Mouse (Mus musculus): ENCODE results near the gene Orc3. TPM values are rescaled to one million over a fixed set of nuclear protein-coding genes. Genes with fewer than 3 reads are reported as not detected.

Gene Orc3
- total RNA-seq (2012; rRNA removed), result 72.9 and 73.9 TPM in 2 replicates

- no peak for TF ChIP-seq ZNF384 (IDR thresholded peaks at IDR 0.05; ENCODE audit: low read depth, low read length)
- TF ChIP-seq HCFC1 (IDR thresholded peaks at IDR 0.05; ENCODE audit: borderline replicate concordance, insufficient read depth, low read length), result peak; percentile 71; the same call in 1 of the 2 replicates
- no peak for TF ChIP-seq ZC3H11A (IDR thresholded peaks at IDR 0.05; ENCODE audit: borderline replicate concordance, low read depth, low read length)
- no peak for TF ChIP-seq MAFK (IDR thresholded peaks at IDR 0.05; ENCODE audit: insufficient read depth, low read depth, low read length)
- no peak for TF ChIP-seq CHD2 (IDR thresholded peaks at IDR 0.05; ENCODE audit: low read depth, low read length)
- Histone ChIP-seq H3K4me3 (ENCODE audit: insufficient read depth in 1 of 2, low read depth in 1 of 2, low read length in 2 of 2, poor library complexity in 1 of 2, severe bottlenecking in 1 of 2) (peak within 1 kb of the TSS; percentile 91 to 96), H3K4me1 (ENCODE audit: control insufficient read depth in 2 of 2, insufficient read depth in 2 of 2, low read length in 2 of 2, poor library complexity in 1 of 2) (peaks cover 0 to 2% of the 10 kb centered on the region in 2 experiments; a peak in 1 of 4 replicates), H3K9ac (ENCODE audit: insufficient read depth, low read depth, low read length, poor library complexity, severe bottlenecking) (peak within 1 kb of the TSS; percentile 98), H3K36me3 (ENCODE audit: control insufficient read depth, insufficient read depth, low read length, poor library complexity, severe bottlenecking) (peaks cover under 1% of the 10 kb centered on the region), H3K9me3 (ENCODE audit: control insufficient read depth, insufficient read depth, low read depth, low read length) (no peaks in the 10 kb centered on the region), H3K27ac (ENCODE audit: insufficient read depth, low read depth, low read length, poor library complexity, severe bottlenecking) (peak within 1 kb of the TSS; percentile 62; the same call in 1 of the 2 replicates)
- DNase-seq (ENCODE audit: low read depth, low spot score), result peak; percentile 79
- in situ Hi-C loops (cut with MboI; ENCODE audit: low sequenced_read_pairs in 2 of 2, unreplicated experiment in 2 of 2), result no loop called here
These were observed at the start of gene Orc3, which contains the start of gene Rars2 for GRCm38 (mm10) chr4:34614630-34615094. Gene Orc3, minus strand, starts transcription at chr4:34614944. Gene Rars2, plus strand, starts transcription at chr4:34614957.

DNA sequence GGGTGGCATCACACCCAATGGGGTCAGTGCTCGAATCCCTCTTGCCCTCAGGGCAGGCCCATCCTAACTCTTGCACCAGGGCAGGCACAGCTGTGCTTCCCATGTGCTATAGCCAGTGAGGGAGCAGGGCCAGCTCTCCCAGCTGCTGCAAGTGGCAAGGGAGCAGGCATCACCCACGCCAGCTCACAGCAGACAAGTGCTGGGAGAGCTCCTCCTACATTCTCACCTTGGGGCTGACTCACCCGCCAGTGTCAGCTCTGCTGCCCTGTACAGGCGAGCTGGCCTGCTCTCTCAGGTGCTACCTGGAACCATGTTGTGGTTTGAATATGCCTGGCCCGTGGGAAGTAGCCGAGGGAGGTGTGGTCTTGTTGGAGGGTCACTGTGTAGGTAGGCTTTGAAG lies 47.2 kb upstream of the Orc3 start:
- Histone ChIP-seq H3K9ac (ENCODE audit: insufficient read depth, low read depth, low read length, poor library complexity, severe bottlenecking) (no peak overlapping the region), H3K9me3 (ENCODE audit: control insufficient read depth, insufficient read depth, low read depth, low read length) (no peaks in the 10 kb centered on the region), H3K27ac (ENCODE audit: insufficient read depth, low read depth, low read length, poor library complexity, severe bottlenecking) (no peak overlapping the region), H3K4me3 (ENCODE audit: insufficient read depth in 1 of 2, low read depth in 1 of 2, low read length in 2 of 2, poor library complexity in 1 of 2, severe bottlenecking in 1 of 2) (no peak overlapping the region), H3K4me1 (ENCODE audit: control insufficient read depth in 2 of 2, insufficient read depth in 2 of 2, low read length in 2 of 2, poor library complexity in 1 of 2) (no peaks in the 10 kb centered on the region), H3K36me3 (ENCODE audit: control insufficient read depth, insufficient read depth, low read length, poor library complexity, severe bottlenecking) (peaks cover 31% of the 10 kb centered on the region)
- no peak for TF ChIP-seq HCFC1 (IDR thresholded peaks at IDR 0.05; ENCODE audit: borderline replicate concordance, insufficient read depth, low read length)
- TF ChIP-seq CHD2 (IDR thresholded peaks at IDR 0.05; ENCODE audit: low read depth, low read length), result no peak
- TF ChIP-seq ZNF384 (IDR thresholded peaks at IDR 0.05; ENCODE audit: low read depth, low read length), result no peak
- TF ChIP-seq ZC3H11A (IDR thresholded peaks at IDR 0.05; ENCODE audit: borderline replicate concordance, low read depth, low read length), result no peak
- TF ChIP-seq MAFK (IDR thresholded peaks at IDR 0.05; ENCODE audit: insufficient read depth, low read depth, low read length), result no peak
- in situ Hi-C loops (cut with MboI; ENCODE audit: low sequenced_read_pairs in 2 of 2, unreplicated experiment in 2 of 2), result no loop called here
- DNase-seq (ENCODE audit: low read depth, low spot score), result no peak

DNA sequence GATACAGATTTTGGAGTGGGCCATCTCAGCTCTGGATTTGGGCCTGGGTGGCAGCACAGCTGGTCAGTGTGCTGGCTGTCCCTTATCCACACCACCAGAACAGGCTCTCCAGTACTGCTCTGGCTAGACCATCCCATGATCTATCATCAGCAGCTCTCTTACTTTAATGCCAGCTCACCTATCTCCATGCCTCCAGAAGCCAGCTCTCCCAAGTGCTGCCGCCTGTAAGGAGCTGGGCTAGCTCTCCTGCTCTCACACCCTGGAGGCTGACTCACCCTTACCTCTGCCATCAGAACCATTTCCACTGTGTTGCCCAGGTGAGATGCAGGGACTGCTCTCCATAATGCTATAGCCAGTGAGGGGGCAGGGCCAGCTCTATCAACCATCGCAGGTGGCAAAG lies 46.8 kb upstream of the Orc3 start:
- H3K36me3 ChIP-seq (ENCODE audit: control insufficient read depth, insufficient read depth, low read length, poor library complexity, severe bottlenecking), result peaks cover 29% of the 10 kb centered on the region
- no peak overlapping the region for H3K9ac ChIP-seq (ENCODE audit: insufficient read depth, low read depth, low read length, poor library complexity, severe bottlenecking)
- H3K9me3 ChIP-seq (ENCODE audit: control insufficient read depth, insufficient read depth, low read depth, low read length), result no peaks in the 10 kb centered on the region
- no peak overlapping the region for H3K27ac ChIP-seq (ENCODE audit: insufficient read depth, low read depth, low read length, poor library complexity, severe bottlenecking)
- DNase-seq (ENCODE audit: low read depth, low spot score), result no peak
- no peak overlapping the region for H3K4me3 ChIP-seq (ENCODE audit: insufficient read depth in 1 of 2, low read depth in 1 of 2, low read length in 2 of 2, poor library complexity in 1 of 2, severe bottlenecking in 1 of 2)
- no peaks in the 10 kb centered on the region for H3K4me1 ChIP-seq (ENCODE audit: control insufficient read depth in 2 of 2, insufficient read depth in 2 of 2, low read length in 2 of 2, poor library complexity in 1 of 2)
- no peak for TF ChIP-seq CHD2 (IDR thresholded peaks at IDR 0.05; ENCODE audit: low read depth, low read length)
- no peak for TF ChIP-seq HCFC1 (IDR thresholded peaks at IDR 0.05; ENCODE audit: borderline replicate concordance, insufficient read depth, low read length)
- TF ChIP-seq ZNF384 (IDR thresholded peaks at IDR 0.05; ENCODE audit: low read depth, low read length), result no peak
- TF ChIP-seq ZC3H11A (IDR thresholded peaks at IDR 0.05; ENCODE audit: borderline replicate concordance, low read depth, low read length), result no peak
- no peak for TF ChIP-seq MAFK (IDR thresholded peaks at IDR 0.05; ENCODE audit: insufficient read depth, low read depth, low read length)
- in situ Hi-C loops (cut with MboI; ENCODE audit: low sequenced_read_pairs in 2 of 2, unreplicated experiment in 2 of 2), result no loop called here

- TF ChIP-seq MAFK (IDR thresholded peaks at IDR 0.05; ENCODE audit: insufficient read depth, low read depth, low read length) (no peak), HCFC1 (IDR thresholded peaks at IDR 0.05; ENCODE audit: borderline replicate concordance, insufficient read depth, low read length) (no peak), ZC3H11A (IDR thresholded peaks at IDR 0.05; ENCODE audit: borderline replicate concordance, low read depth, low read length) (no peak), ZNF384 (IDR thresholded peaks at IDR 0.05; ENCODE audit: low read depth, low read length) (no peak), CHD2 (IDR thresholded peaks at IDR 0.05; ENCODE audit: low read depth, low read length) (no peak)
- H3K36me3 ChIP-seq (ENCODE audit: control insufficient read depth, insufficient read depth, low read length, poor library complexity, severe bottlenecking), result peaks cover 27% of the 10 kb centered on the region
- H3K4me1 ChIP-seq (ENCODE audit: control insufficient read depth in 2 of 2, insufficient read depth in 2 of 2, low read length in 2 of 2, poor library complexity in 1 of 2), result no peaks in the 10 kb centered on the region
- no peak overlapping the region for H3K9ac ChIP-seq (ENCODE audit: insufficient read depth, low read depth, low read length, poor library complexity, severe bottlenecking)
- H3K4me3 ChIP-seq (ENCODE audit: insufficient read depth in 1 of 2, low read depth in 1 of 2, low read length in 2 of 2, poor library complexity in 1 of 2, severe bottlenecking in 1 of 2), result no peak overlapping the region
- in situ Hi-C loops (cut with MboI; ENCODE audit: low sequenced_read_pairs in 2 of 2, unreplicated experiment in 2 of 2), result no loop called here
- no peak for DNase-seq (ENCODE audit: low read depth, low spot score)
- H3K27ac ChIP-seq (ENCODE audit: insufficient read depth, low read depth, low read length, poor library complexity, severe bottlenecking), result no peak overlapping the region
- H3K9me3 ChIP-seq (ENCODE audit: control insufficient read depth, insufficient read depth, low read depth, low read length), result no peaks in the 10 kb centered on the region
These were observed 44.3 kb upstream of the Orc3 start for GRCm38 (mm10) chr4:34659012-34659411.

All from ES-E14 (cell line).